Mouse (Mus musculus): Measurements from ENCODE around the gene Hormad1.

The Hormad1 gene

GRCm38 (mm10) chr3:95550176-95550575 lies 9.3 kb upstream of the Hormad1 start:
- in situ Hi-C loops (cut with MboI; ENCODE audit: unreplicated experiment in 2 of 2) = no loop called here

DNA sequence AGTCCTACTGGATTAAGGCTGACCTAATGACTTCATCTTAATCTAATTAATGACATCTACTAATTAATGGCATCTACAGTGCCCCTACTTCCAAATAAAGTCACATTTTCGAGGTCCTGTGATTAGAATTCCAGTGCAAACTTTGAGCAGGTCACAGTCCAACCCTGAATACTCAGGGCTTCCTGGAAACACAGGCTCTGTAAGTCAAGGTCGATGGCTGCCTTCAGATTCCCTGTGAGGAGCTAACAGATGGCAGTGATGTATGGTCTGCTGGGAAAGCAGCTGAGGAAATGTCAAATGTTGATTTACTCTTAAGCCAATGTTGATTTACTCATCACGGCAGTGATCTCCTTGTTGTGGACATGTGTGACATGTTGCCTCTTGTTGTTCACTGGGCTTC lies 5.5 kb upstream of the Hormad1 start:
- in situ Hi-C loops (cut with MboI; ENCODE audit: unreplicated experiment in 2 of 2) = no loop called here

- in situ Hi-C loops (cut with MboI; ENCODE audit: unreplicated experiment in 2 of 2) = no loop called here
Measured at GRCm38 (mm10) chr3:95560738-95561137, 1.3 kb downstream of the Hormad1 start.

DNA sequence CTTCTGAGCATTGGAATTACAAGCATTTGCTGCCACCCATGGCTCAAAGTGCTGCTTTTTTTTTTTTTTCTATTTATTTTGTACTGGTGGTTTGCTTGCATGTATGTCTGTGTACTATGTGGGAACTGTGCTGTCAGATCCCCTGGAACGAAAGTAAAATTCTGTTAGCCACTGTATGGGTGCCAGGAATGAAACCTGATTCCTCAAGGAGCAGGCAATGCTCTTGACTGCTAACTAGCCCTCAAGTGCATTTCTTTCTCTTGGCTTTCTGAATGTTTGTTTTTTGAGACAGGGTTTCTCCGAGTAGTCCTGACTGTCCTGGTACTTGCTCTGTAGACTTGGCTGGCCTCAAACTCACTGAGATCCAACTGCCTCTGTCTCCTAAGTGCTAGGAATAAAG lies 2.3 kb downstream of the Hormad1 start:
- in situ Hi-C loops (cut with MboI; ENCODE audit: unreplicated experiment in 2 of 2) = no loop called here

DNA sequence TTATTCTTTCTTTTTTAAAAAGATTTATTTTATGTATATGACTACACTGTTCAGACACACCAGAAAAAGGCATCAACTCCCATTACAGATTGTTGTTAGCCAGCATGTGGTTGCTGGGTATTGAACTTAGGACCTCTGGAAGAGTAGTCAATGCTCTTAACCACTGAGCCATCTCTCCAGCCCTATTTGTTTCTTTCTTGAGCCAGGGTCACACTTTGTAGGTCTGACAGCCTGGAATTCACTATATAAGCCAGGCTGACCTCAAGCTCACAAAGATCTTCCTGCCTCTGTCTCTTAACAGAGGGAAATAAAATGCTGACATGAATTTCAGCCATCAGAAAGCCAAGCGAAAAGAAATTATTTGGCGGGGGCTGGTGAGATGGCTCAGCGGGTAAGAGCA lies 10.1 kb downstream of the Hormad1 start:
- in situ Hi-C loops (cut with MboI; ENCODE audit: unreplicated experiment in 2 of 2) = no loop called here

- in situ Hi-C loops (cut with MboI; ENCODE audit: unreplicated experiment in 2 of 2) = loop anchor here in 1 of 2 experiments (10.0 kb wide), 1 partner anchor 63 kb away; the partner anchor contains the start of gene Ctss
Measured at GRCm38 (mm10) chr3:95587754-95588603, 28.5 kb downstream of the Hormad1 start.

- in situ Hi-C loops (cut with MboI; ENCODE audit: unreplicated experiment in 2 of 2) = loop anchor here in 1 of 2 experiments (10.0 kb wide), 1 partner anchor 64 kb away; the partner anchor contains the start of gene Ctss
Measured at GRCm38 (mm10) chr3:95588604-95589086, 29.2 kb downstream of the Hormad1 start, which contains the start of gene Golph3l. TSS of gene Golph3l (plus strand) at chr3:95588934.

- in situ Hi-C loops (cut with MboI; ENCODE audit: unreplicated experiment in 2 of 2) = no loop called here
Measured at GRCm38 (mm10) chr3:95598734-95599133, 39.3 kb downstream of the Hormad1 start.

DNA sequence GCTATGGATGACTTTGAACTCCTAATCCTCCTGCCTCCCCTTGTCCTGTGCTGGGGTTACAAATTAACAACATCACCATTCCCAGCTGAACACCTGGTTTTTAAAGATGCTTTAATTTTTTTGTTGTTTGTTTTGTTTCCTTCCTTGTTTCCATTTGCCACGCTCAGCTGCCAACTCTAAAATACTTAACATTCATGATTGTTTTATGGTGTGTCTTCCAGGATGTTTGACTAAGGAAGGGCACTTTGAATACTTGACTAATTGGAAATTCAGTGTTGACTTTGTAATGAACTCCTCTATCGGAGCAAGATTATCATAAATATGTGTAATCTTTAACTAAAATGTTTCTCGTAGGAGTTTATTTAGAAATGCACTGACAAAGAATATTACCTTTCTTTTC lies 41.8 kb downstream of the Hormad1 start:
- in situ Hi-C loops (cut with MboI; ENCODE audit: unreplicated experiment in 2 of 2) = loop anchor here in 1 of 2 experiments (25.0 kb wide), 2 partner anchors 89 to 264 kb away; no protein-coding TSS in a partner anchor

DNA sequence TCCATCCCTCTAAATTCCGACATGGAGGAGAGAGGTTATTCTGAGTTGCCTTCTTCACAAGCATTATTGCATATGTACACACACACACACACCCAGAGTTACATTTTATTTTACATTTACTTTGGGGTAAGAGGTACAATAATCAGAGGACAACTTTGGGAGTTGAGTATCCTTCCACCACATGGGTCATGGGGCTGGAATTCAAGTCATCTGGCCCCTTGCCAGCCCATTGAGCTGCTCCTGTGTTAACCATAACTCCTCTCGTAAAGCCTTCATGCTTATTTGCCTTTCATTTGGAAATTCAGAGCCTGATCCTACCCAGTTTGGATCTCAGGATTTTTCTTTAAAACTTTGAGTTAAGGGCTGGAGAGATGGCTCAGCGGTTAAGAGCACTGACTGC lies 46.6 kb downstream of the Hormad1 start:
- in situ Hi-C loops (cut with MboI; ENCODE audit: unreplicated experiment in 2 of 2) = loop anchor here in 1 of 2 experiments (25.0 kb wide), 2 partner anchors 94 to 269 kb away; no protein-coding TSS in a partner anchor

DNA sequence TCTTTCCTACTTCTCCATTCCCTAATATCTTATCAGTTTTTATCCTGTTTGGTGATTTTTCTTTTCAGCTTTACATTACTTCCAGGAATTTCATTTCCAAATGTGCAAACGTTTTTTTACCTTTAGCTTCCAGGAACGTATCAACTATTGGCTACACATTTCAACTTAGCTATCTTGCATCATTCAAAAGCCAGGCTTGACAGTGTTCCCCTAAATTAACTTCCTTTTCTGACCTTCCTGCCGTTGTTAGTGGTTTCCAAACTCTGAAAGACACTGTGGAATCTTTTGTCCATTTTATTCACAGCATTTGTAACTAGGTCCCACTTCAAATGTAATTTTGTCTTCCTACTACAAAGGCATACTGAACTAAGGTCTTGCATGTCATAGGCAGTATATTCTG lies 49.7 kb downstream of the Hormad1 start:
- in situ Hi-C loops (cut with MboI; ENCODE audit: unreplicated experiment in 2 of 2) = loop anchor here in 1 of 2 experiments (25.0 kb wide), 2 partner anchors 97 to 272 kb away; no protein-coding TSS in a partner anchor

- in situ Hi-C loops (cut with MboI; ENCODE audit: unreplicated experiment in 2 of 2) = loop anchor here in 1 of 2 experiments (25.0 kb wide), 2 partner anchors 102 to 277 kb away; no protein-coding TSS in a partner anchor
Measured at GRCm38 (mm10) chr3:95613996-95614395, 54.5 kb downstream of the Hormad1 start.

GRCm38 (mm10) chr3:95618511-95618910 lies 59.0 kb downstream of the Hormad1 start:
- in situ Hi-C loops (cut with MboI; ENCODE audit: unreplicated experiment in 2 of 2) = loop anchor here in 1 of 2 experiments (25.0 kb wide), 2 partner anchors 106 to 281 kb away; no protein-coding TSS in a partner anchor

DNA sequence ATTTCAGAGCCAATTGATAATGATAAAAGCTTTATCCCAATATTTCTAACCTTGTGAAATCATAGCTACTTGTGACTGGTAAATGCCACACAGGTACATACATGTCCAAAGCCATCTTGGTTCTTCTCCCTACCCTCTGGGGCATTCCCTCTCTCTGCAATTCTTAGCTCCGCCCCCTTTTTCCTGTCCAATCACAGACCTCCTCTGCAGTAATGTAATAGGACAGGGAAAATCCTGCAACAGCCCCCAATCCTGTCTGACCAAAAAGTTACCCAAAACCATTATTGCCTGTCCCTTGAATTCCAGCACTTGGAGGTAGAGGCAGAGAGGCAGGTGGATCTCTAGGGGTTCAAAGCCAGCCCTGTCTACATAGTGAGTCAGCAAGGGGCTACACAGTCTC lies 61.8 kb downstream of the Hormad1 start:
- in situ Hi-C loops (cut with MboI; ENCODE audit: unreplicated experiment in 2 of 2) = loop anchor here in 1 of 2 experiments (25.0 kb wide), 2 partner anchors 109 to 284 kb away; no protein-coding TSS in a partner anchor

- in situ Hi-C loops (cut with MboI; ENCODE audit: unreplicated experiment in 2 of 2) = loop anchor here in 1 of 2 experiments (25.0 kb wide), 2 partner anchors 110 to 285 kb away; no protein-coding TSS in a partner anchor
Measured at GRCm38 (mm10) chr3:95622421-95622820, 62.9 kb downstream of the Hormad1 start.

GRCm38 (mm10) chr3:95623551-95623950 lies 64.1 kb downstream of the Hormad1 start:
- in situ Hi-C loops (cut with MboI; ENCODE audit: unreplicated experiment in 2 of 2) = loop anchor here in 1 of 2 experiments (25.0 kb wide), 2 partner anchors 111 to 286 kb away; no protein-coding TSS in a partner anchor

DNA sequence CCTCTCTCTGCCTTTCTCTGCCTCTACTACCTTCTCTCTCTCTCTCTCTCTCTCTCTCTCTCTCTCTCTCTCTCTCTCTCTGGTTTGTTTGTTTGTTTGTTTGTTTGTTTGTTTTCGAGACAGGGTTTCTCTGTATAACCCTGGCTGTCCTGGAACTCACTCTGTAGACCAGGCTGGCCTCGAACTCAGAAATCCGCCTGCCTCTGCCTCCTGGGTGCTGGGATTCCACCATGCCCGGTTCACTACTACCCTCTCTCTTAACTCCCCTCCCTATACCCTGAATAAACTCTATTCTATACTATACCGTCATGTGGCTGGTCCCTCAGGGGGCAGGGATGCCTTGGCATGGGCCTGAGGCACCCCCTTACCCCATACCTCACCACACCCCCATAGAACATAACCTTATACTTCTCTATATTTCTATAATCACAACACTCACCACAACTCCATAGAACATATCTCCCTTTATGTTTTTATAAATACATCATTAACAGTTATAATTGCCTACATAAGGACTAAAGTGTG lies 64.6 kb downstream of the Hormad1 start:
- in situ Hi-C loops (cut with MboI; ENCODE audit: unreplicated experiment in 2 of 2) = loop anchor here in 1 of 2 experiments (25.0 kb wide), 2 partner anchors 112 to 287 kb away; no protein-coding TSS in a partner anchor

DNA sequence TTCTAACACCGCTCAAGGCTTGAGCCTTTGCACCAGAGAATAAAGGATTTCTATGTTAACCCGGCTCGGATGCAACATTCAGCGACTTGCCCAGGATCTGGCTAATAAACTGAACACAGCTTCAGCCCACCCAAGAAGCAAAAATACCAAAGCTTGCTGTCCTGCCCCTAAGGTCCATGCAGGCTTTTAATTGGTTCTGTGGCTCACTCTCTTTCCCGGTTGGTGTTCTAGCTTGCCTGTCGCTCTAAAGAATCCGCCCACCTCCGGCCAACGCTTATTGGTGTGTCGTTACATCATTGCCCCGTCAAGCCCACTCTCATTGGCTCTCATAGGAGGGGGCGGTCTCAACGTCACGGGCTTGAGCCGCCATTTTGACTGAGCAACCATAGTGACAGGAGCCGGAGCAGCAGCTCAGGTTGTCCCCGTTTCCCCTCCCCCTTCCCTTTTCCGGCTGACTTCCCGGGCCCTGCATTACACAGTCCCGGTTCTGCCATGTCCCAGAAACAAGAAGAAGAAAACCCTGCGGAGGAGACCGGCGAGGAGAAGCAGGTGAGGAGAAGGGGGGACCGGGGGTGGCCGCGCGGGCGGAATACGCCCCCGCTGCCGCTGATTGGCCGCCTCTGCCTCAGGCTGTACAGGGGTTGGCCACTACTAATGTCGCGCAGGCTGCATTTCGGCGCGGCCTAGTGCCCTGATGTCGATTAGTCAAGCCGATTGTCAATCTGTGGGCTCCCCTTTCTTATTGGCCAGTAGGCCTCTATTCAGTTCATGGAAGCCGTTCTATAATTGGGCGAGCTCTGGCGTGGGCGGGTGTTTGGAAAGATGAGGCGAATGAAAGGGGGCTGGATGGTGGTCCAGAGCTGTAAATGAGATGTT lies 65.4 kb downstream of the Hormad1 start, which contains the start of gene Ensa:
Ensa (plus strand) TSS at position 366 of the 876 bp plus-strand sequence.
- in situ Hi-C loops (cut with MboI; ENCODE audit: unreplicated experiment in 2 of 2) = loop anchor here in 1 of 2 experiments (25.0 kb wide), 2 partner anchors 113 to 288 kb away; no protein-coding TSS in a partner anchor

DNA sequence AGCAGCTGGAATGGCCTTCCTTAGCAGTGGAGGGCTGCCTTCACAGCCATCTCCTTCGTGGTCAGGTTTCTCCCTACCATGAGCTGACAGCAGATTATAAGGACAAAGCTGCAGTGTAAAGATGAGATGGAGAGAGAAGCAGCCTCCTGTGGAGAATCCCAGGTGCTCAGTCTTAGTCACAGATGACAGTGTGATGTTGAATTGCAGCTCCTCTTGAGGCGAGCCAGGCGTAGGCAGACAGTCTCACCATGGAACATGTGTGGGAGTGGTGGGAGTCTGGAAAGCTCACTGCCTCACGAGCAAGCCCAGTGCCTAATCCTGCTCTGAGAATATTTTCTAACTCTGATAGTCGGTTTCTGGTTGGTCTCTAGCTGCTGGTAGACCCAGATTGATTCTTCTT lies 68.3 kb downstream of the Hormad1 start:
- in situ Hi-C loops (cut with MboI; ENCODE audit: unreplicated experiment in 2 of 2) = no loop called here

GRCm38 (mm10) chr3:95629755-95630154 lies 70.3 kb downstream of the Hormad1 start:
- in situ Hi-C loops (cut with MboI; ENCODE audit: unreplicated experiment in 2 of 2) = loop anchor here in 1 of 2 experiments (5.0 to 10.0 kb wide), 2 partner anchors 48 to 125 kb away; no protein-coding TSS in a partner anchor
